Comparison of ENCODE assay signal across 25 mouse cellular contexts in the genomic region with DNA sequence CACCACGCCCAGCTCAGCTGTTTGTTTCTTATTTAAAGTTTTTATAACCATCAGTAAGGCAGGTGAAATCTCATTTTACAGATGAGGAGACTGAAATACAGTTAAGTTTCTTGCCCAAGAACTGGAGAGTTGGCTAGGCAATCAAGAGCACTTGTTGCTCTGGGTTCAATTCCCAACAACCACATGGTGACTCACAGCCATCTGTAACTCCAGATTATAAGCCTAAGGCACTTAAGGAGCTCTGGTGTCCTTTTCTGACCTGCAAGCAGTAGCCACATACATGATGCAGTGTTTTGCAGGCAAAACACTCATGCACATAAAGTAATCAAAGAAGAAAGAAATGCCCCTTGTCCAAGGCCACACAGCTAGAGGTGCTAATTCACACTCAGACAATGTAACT. TPM values are rescaled to one million over a fixed set of nuclear protein-coding genes. Genes with fewer than 3 reads are reported as not detected.
DNase-seq lines count a peak whose midpoint lies in the region; ATAC-seq and TF ChIP-seq lines count a peak whose summit lies in the region.
"Had no signal": no experiment of that assay in that cellular context is flagged by ENCODE, and none has a peak within 500 bp of the region (broad histone marks: within the 10 kb centered on the region; RNA-seq: fewer than 3 reads in every experiment).

No protein-coding gene starts in this region.

- H3K4me2 ChIP-seq in forebrain, embryonic 15.5 days (replicated peaks), result no peak overlapping the region
- H3K4me2 ChIP-seq: embryonic facial prominence, embryonic 12.5 days; forebrain, embryonic 12.5 days had no signal

- H3K27ac ChIP-seq in embryonic fibroblast, embryonic 13.5 days (ENCODE audit: insufficient read depth, low read length), result peak overlapping the region; percentile 44; the same call in 1 of the 2 replicates
- no peak overlapping the region for H3K27ac ChIP-seq in forebrain, embryonic 15.5 days (replicated peaks)
- H3K27ac ChIP-seq: embryonic facial prominence, embryonic 10.5 days; embryonic facial prominence, embryonic 12.5 days; forebrain, embryonic 10.5 days; forebrain, embryonic 12.5 days had no signal

- ATAC-seq in forebrain, embryonic 15.5 days (replicated peaks), result no peak
- ATAC-seq: activated CD4-positive, CD25-positive, alpha-beta regulatory T cell, adult 4 months; forebrain, embryonic 14.5 days; forebrain, postnatal 0 days; Patski had no signal

- no peaks in the 10 kb centered on the region for H3K9me3 ChIP-seq in forebrain, embryonic 15.5 days
- H3K9me3 ChIP-seq: embryonic facial prominence, embryonic 10.5 days; embryonic facial prominence, embryonic 12.5 days; forebrain, embryonic 10.5 days; forebrain, embryonic 12.5 days had no signal

- H3K27me3 ChIP-seq in forebrain, embryonic 15.5 days, result no peaks in the 10 kb centered on the region
- H3K27me3 ChIP-seq: embryonic facial prominence, embryonic 12.5 days; forebrain, embryonic 12.5 days; Patski had no signal

- WGBS in forebrain, embryonic 15.5 days, result 94% methylated on average over 1 of the region's 1 CpGs

- H3K36me3 ChIP-seq in forebrain, embryonic 15.5 days, result peaks cover 24% of the 10 kb centered on the region

- peak; percentile 55 for DNase-seq in 3T3-L1 (ENCODE audit: low read depth, low spot score)
- peak; percentile 50 for DNase-seq in 416B (ENCODE audit: low read depth)
- no peak for DNase-seq in gastrocnemius, postnatal 36 days
- DNase-seq: adrenal gland, adult 8-10 months; adrenal gland, postnatal 14 days; adrenal gland, postnatal 36 days; cerebellum, adult 11-12 months; cerebellum, adult 2 months; cerebellum, adult 9-10 months; cerebellum, postnatal 10 days; cerebellum, postnatal 25 days; forebrain, postnatal 0 days had no signal

- no peak for TF ChIP-seq CTCF in embryonic fibroblast, embryonic 13.5 days (IDR thresholded peaks at IDR 0.05; ENCODE audit: borderline replicate concordance, insufficient read depth, low read length)

- TF ChIP-seq POLR2A in embryonic fibroblast, embryonic 13.5 days (IDR thresholded peaks at IDR 0.05; ENCODE audit: low read depth, low read length), result no peak

- H3K4me3 ChIP-seq in embryonic fibroblast, embryonic 13.5 days (ENCODE audit: insufficient read depth, low read length), result no peak overlapping the region
- no peak overlapping the region for H3K4me3 ChIP-seq in forebrain, embryonic 15.5 days
- H3K4me3 ChIP-seq: embryonic facial prominence, embryonic 10.5 days; embryonic facial prominence, embryonic 12.5 days; erythroblast, embryonic 14.5 days; forebrain, embryonic 10.5 days; forebrain, embryonic 12.5 days had no signal

- no peak overlapping the region for H3K9ac ChIP-seq in forebrain, embryonic 15.5 days (replicated peaks)
- H3K9ac ChIP-seq: embryonic facial prominence, embryonic 12.5 days; forebrain, embryonic 12.5 days; forebrain, postnatal 0 days had no signal

- H3K4me1 ChIP-seq in embryonic fibroblast, embryonic 13.5 days (ENCODE audit: control insufficient read depth, insufficient read depth, low read length), result peaks cover 15% of the 10 kb centered on the region
- H3K4me1 ChIP-seq in forebrain, embryonic 15.5 days, result peaks cover 27% of the 10 kb centered on the region
- H3K4me1 ChIP-seq: forebrain, embryonic 10.5 days had no signal

- intact Hi-C loops in gastrocnemius, postnatal 36 days (cut with DNase I), result no loop called here

RNA-seq across cellular contexts. Expression of gene Calu, which starts 17.4 kb away (rescaled TPM):
- 1,348 and 1,377 TPM in 2 replicates for polyA plus RNA-seq in embryonic fibroblast, embryonic 13.5 days (2011; ENCODE audit: insufficient read length, low read depth, missing spikeins)
- total RNA-seq in gastrocnemius, postnatal 36 days (2021), result 10 to 100 TPM; 82.5 to 86.2 TPM
- polyA plus RNA-seq in forebrain, embryonic 15.5 days (2015; fragmentation: Nextera tagmentation; extraction: Ambion mirVana), result 162 and 170 TPM in 2 replicates

RNA-seq across cellular contexts. Expression of gene Opn1sw, which starts 23.0 kb away (rescaled TPM):
- polyA plus RNA-seq in embryonic fibroblast, embryonic 13.5 days (2011; ENCODE audit: insufficient read length, low read depth, missing spikeins), result 0.40 and 0.78 TPM in 2 replicates
- total RNA-seq in gastrocnemius, postnatal 36 days (2021), result under 1 TPM in 1 of 2 experiments, not detected in 1; 0.35 TPM
- polyA plus RNA-seq in forebrain, embryonic 15.5 days (2015; fragmentation: Nextera tagmentation; extraction: Ambion mirVana), result 0.37 and 0.50 TPM in 2 replicates
- total RNA-seq: adrenal gland, adult 18-20 months; adrenal gland, adult 8-10 months; adrenal gland, postnatal 14 days; adrenal gland, postnatal 36 days; MEL had no signal
- polyA plus RNA-seq: cerebellum, adult 2 months; erythroblast, embryonic 14.5 days had no signal

RNA-seq across cellular contexts. Expression of gene Ccdc136, which starts 30.8 kb away (rescaled TPM):
- polyA plus RNA-seq in embryonic fibroblast, embryonic 13.5 days (2011; ENCODE audit: insufficient read length, low read depth, missing spikeins), result 25.1 and 26.7 TPM in 2 replicates
- 10 to 100 TPM; 10.1 to 12.9 TPM for total RNA-seq in gastrocnemius, postnatal 36 days (2021)
- polyA plus RNA-seq in forebrain, embryonic 15.5 days (2015; fragmentation: Nextera tagmentation; extraction: Ambion mirVana), result 42.2 and 42.8 TPM in 2 replicates
- total RNA-seq: MEL had no signal
- polyA plus RNA-seq: erythroblast, embryonic 14.5 days had no signal

RNA-seq across cellular contexts. Expression of gene Fam71f1, which starts 46.3 kb away (rescaled TPM):
- not detected in 2 replicates for polyA plus RNA-seq in embryonic fibroblast, embryonic 13.5 days (2011; ENCODE audit: insufficient read length, low read depth, missing spikeins)
- not detected for total RNA-seq in gastrocnemius, postnatal 36 days (2021)
- not detected in 2 replicates for polyA plus RNA-seq in forebrain, embryonic 15.5 days (2015; fragmentation: Nextera tagmentation; extraction: Ambion mirVana)
- total RNA-seq: adrenal gland, adult 18-20 months; adrenal gland, adult 8-10 months; adrenal gland, postnatal 14 days; adrenal gland, postnatal 36 days; forebrain, postnatal 0 days; MEL had no signal
- polyA plus RNA-seq: activated CD4-positive, CD25-positive, alpha-beta regulatory T cell, adult 4 months; cerebellum, adult 2 months; cortical plate, adult 2 months; embryonic facial prominence, embryonic 10.5 days; erythroblast, embryonic 14.5 days; forebrain, embryonic 10.5 days; forebrain, embryonic 12.5 days; forebrain, embryonic 14.5 days; forebrain, postnatal 0 days had no signal

Comparison
In these comparisons a context has a peak if more than half of its experiments do, and no peak if none do; other contexts are left out.
1. DNase-seq: peak in 3T3-L1 (single experiment) and 416B (single experiment); none in gastrocnemius, postnatal 36 days (0 of 2).